Mouse (Mus musculus): ENCODE results near the gene Hbs1l. TPM values are rescaled to one million over a fixed set of nuclear protein-coding genes. Genes with fewer than 3 reads are reported as not detected.

The Hbs1l gene
- total RNA-seq, 4 experiments from 2014 or later, result 62.9 to 78.5 (median 71.0) TPM

DNA sequence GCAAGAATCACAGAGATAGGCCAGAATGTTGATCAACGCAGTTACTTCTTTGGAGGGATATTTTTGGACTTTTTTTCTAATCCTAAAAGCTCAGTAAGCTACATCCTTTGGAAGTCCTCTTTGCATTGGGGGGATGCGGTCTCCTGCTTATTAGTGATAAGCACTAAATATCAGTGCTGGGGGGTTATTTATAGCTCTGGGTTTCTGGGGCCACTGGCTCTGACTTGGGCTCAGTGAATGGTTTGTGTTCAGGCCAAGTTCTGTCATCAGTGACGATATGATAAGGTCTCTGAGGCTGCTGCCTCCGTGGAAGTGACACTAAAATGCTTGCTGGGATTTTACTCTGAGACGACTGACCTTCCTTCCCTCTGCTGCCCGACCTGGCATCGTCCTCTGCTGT is 104.3 kb downstream of the Hbs1l start:
- peak; percentile 22 for DNase-seq (ENCODE audit: low spot score)

DNA sequence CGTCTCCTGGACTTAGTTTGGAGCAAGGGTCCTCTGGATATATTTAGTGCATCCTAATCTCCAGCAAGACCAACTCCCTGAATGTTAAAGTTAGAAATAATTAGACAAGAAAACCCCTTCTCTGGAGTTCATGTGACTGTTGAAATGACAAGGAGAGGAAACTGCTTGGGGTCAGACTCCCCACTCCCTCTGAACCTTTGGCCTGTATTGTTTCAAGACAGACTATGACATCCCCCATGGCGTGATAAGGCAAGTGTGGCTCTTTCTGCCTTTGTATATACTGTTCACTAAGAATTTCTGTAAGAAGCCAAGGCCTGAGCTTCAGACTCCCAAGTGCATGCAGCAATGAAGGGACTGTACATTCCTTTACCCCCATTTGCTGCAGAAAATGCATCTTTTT is 104.7 kb downstream of the Hbs1l start:
- no peak for DNase-seq (ENCODE audit: low spot score)

- DNase-seq (ENCODE audit: low spot score), result no peak
Measured at GRCm38 (mm10) chr10:21401259-21401658, 105.5 kb downstream of the Hbs1l start.

DNA sequence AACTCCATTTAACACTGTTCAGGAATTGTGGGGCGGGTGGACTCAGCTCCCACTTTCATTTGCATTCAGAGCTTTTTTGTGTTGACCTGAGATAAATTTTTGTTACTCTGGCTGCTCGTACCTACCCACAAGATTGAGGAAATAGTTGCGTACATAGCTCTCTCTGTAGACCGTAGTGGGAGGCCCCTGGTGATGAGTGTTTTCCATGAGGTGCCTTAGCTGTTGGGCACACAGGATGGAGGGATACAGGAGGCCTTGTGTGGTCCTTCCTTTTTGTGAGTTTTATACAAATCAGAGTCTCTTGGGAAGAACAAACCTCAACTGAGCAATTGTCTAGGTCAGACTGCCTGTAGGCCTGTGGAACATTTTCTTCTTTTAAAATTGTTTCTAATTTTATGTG is 109.0 kb downstream of the Hbs1l start:
- DNase-seq (ENCODE audit: low spot score), result no peak

GRCm38 (mm10) chr10:21405707-21406534 is 110.1 kb downstream of the Hbs1l start:
- DNase-seq (ENCODE audit: low spot score), result no peak

DNA sequence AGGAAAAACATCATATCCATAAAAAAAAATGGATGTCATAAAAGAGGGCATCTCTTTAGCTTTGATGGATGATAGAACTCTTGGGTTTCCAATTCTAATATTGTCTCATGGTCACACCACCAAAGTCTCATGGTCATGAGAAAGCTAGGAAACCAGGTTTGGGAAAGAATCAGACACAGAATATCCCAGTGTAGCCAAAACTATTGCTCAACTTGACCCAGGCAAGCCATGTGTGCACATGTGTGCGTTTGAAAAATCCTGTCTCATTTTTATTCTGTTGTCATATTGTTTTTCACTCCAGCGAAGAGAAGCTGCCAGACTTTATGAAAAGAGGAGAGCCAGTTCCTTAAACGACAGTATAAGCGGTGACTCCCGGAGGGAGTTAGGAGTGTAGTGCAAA is 114.9 kb downstream of the Hbs1l start:
- DNase-seq (ENCODE audit: low spot score), result no peak

DNA sequence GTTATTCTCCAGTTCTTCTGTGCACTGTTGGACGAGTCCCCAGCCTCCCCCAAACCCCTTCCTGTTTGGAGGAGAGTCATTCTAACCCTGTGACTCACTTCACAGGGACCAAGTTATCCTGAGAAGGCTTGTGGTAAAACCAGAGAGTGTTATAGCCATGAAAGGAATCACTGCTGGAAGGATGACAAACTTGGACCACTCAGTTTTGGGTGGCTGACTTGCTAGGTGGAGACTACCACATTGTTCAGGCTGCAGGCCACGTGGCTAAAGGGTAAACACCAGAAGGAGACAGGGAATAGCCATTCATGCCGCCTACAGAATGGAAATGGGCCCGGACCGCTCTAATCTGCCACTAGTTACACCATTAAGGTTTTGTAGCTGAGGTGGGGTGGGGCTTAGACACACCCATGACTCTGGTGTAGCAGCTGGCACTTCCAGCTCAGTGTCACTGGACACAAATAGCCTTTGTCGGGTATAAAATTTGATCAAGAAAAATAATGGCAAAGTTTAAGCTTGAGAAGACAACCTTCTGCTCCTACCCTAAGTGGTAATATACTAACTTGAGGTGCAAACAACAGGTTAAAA is 115.9 kb downstream of the Hbs1l start:
- DNase-seq (ENCODE audit: low spot score), result no peak

DNA sequence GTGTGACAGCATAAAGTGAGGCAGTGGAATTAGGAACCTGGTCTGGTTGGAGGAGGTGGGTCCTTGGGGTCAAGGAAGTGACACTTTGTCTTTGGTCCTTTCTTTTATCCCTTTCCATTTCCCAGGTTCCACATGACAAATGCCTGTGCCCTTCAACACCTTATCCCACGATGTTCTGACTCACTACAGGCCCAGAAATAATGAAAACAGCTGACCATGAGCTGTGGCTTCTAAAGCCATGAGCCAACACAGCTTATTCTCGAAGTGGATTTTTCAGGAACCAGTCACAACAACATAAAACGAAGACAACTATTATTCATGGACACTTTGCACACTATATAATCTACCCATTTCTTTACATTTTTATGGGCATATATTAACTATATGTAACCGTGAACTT is 119.3 kb downstream of the Hbs1l start:
- DNase-seq (ENCODE audit: low spot score), result no peak

- no peak for DNase-seq (ENCODE audit: low spot score)
Measured at GRCm38 (mm10) chr10:21416184-21416583, 120.4 kb downstream of the Hbs1l start.

Other genes starting within 250 kb of the Hbs1l start
- gene Myb, start 135.0 kb upstream of the Hbs1l start, total RNA-seq (2022), result under 1 TPM in 1 of 4 experiments, not detected in 3; 0.17 TPM
- gene Aldh8a1, start 81.3 kb downstream of the Hbs1l start, total RNA-seq (2022), result not detected

Measured in heart, adult 8-10 months (tissue).